25 mouse cellular contexts compared by ENCODE assay signal in genomic region chr9:50493777-50494176, GRCm38 (mm10). TPM values are rescaled to one million over a fixed set of nuclear protein-coding genes. Genes with fewer than 3 reads are reported as not detected.
DNase-seq lines count a peak whose midpoint lies in the region; ATAC-seq and TF ChIP-seq lines count a peak whose summit lies in the region.
"Had no signal": no experiment of that assay in that cellular context is flagged by ENCODE, and none has a peak within 500 bp of the region (broad histone marks: within the 10 kb centered on the region; RNA-seq: fewer than 3 reads in every experiment).

No protein-coding gene starts in this region.

- TF ChIP-seq POLR2A in ES-Bruce4 (IDR thresholded peaks at IDR 0.05; ENCODE audit: insufficient read depth, low read length): no peak

- no peak overlapping the region for H3K9ac ChIP-seq in kidney, embryonic 15.5 days
- no peak overlapping the region for H3K9ac ChIP-seq in midbrain, embryonic 11.5 days (ENCODE audit: low read length)
- H3K9ac ChIP-seq in ES-Bruce4 (ENCODE audit: low read depth, poor library complexity, severe bottlenecking): no peak overlapping the region
- H3K9ac ChIP-seq in stomach, embryonic 16.5 days (ENCODE audit: low read length): no peak overlapping the region
- H3K9ac ChIP-seq: embryonic facial prominence, embryonic 12.5 days; forebrain, embryonic 13.5 days; forebrain, embryonic 15.5 days had no signal

- H3K9me3 ChIP-seq in kidney, embryonic 15.5 days (replicated peaks): no peaks in the 10 kb centered on the region
- H3K9me3 ChIP-seq in midbrain, embryonic 11.5 days (ENCODE audit: control insufficient read depth, low read length): no peaks in the 10 kb centered on the region
- no peaks in the 10 kb centered on the region for H3K9me3 ChIP-seq in midbrain, embryonic 10.5 days (replicated peaks)
- no peaks in the 10 kb centered on the region for H3K9me3 ChIP-seq in ES-Bruce4 (replicated peaks; ENCODE audit: control insufficient read depth, insufficient read depth, low read length, poor library complexity, severe bottlenecking)
- no peaks in the 10 kb centered on the region for H3K9me3 ChIP-seq in stomach, embryonic 16.5 days (replicated peaks; ENCODE audit: control insufficient read depth, low read length)
- H3K9me3 ChIP-seq in embryonic facial prominence, embryonic 10.5 days: no peaks in the 10 kb centered on the region
- H3K9me3 ChIP-seq: embryonic facial prominence, embryonic 12.5 days; forebrain, embryonic 13.5 days; forebrain, embryonic 15.5 days had no signal

- no peak for TF ChIP-seq CTCF in ES-Bruce4 (IDR thresholded peaks at IDR 0.05; ENCODE audit: low read depth, low read length)

- H3K4me2 ChIP-seq in kidney, embryonic 15.5 days: no peak overlapping the region
- no peak overlapping the region for H3K4me2 ChIP-seq in midbrain, embryonic 11.5 days
- H3K4me2 ChIP-seq in stomach, embryonic 16.5 days (ENCODE audit: low read depth, low read length): no peak overlapping the region
- H3K4me2 ChIP-seq: embryonic facial prominence, embryonic 12.5 days; forebrain, embryonic 13.5 days; forebrain, embryonic 15.5 days had no signal

- WGBS in kidney, embryonic 15.5 days: 60% methylated on average over 2 of the region's 2 CpGs
- WGBS in midbrain, embryonic 11.5 days: 66% methylated on average over 2 of the region's 2 CpGs
- WGBS in midbrain, embryonic 10.5 days: 67% methylated on average over 2 of the region's 2 CpGs
- WGBS in stomach, embryonic 16.5 days: 56% methylated on average over 2 of the region's 2 CpGs
- WGBS in embryonic facial prominence, embryonic 10.5 days: 70% methylated on average over 2 of the region's 2 CpGs

- ATAC-seq in kidney, embryonic 15.5 days (replicated peaks; ENCODE audit: low FRiP score): no peak
- no peak for ATAC-seq in midbrain, embryonic 11.5 days (ENCODE audit: low FRiP score)
- ATAC-seq in stomach, embryonic 16.5 days (ENCODE audit: insufficient read depth, low FRiP score): peak; percentile 14; the same call in 1 of the 2 replicates
- ATAC-seq: CD4-positive, CD25-positive, alpha-beta regulatory T cell, adult 4 months; forebrain, embryonic 13.5 days; forebrain, embryonic 15.5 days had no signal

- no peaks in the 10 kb centered on the region for H3K27me3 ChIP-seq in kidney, embryonic 15.5 days
- no peaks in the 10 kb centered on the region; the same call in 1 of the 2 replicates for H3K27me3 ChIP-seq in midbrain, embryonic 11.5 days (ENCODE audit: control insufficient read depth, insufficient read depth, low read length)
- H3K27me3 ChIP-seq in midbrain, embryonic 10.5 days (ENCODE audit: low read depth, poor library complexity, severe bottlenecking): peaks cover 7% of the 10 kb centered on the region; the same call in 1 of the 2 replicates
- H3K27me3 ChIP-seq in ES-Bruce4 (ENCODE audit: control insufficient read depth, insufficient read depth, low read length, poor library complexity, severe bottlenecking): no peaks in the 10 kb centered on the region
- H3K27me3 ChIP-seq in stomach, embryonic 16.5 days (ENCODE audit: control insufficient read depth, insufficient read depth, low read length): no peaks in the 10 kb centered on the region
- H3K27me3 ChIP-seq in embryonic facial prominence, embryonic 10.5 days (replicated peaks; ENCODE audit: low read depth, poor library complexity, severe bottlenecking): no peaks in the 10 kb centered on the region
- H3K27me3 ChIP-seq: CH12.LX; embryonic facial prominence, embryonic 12.5 days; forebrain, embryonic 13.5 days; forebrain, embryonic 15.5 days had no signal

- no peak for DNase-seq in kidney, postnatal 25 days
- DNase-seq in midbrain, embryonic 11.5 days (ENCODE audit: low spot score, missing footprints): peak; percentile 45
- no peak for DNase-seq in midbrain, embryonic 10.5 days (ENCODE audit: low spot score)
- no peak for DNase-seq in thymus, postnatal 4 days
- no peak for DNase-seq in embryonic facial prominence, embryonic 10.5 days (ENCODE audit: low spot score)
- DNase-seq: adrenal gland, adult 2 months; adrenal gland, postnatal 10 days; adrenal gland, postnatal 25 days; B cell, adult 2 months; cerebellum, adult 11 months; cerebellum, adult 18-20 months; cerebellum, adult 8-10 months; cerebellum, adult 9-11 months; cerebellum, postnatal 14 days; cerebellum, postnatal 36 days; embryo, embryonic 11 days had no signal

- no peak for TF ChIP-seq EP300 in ES-Bruce4 (IDR thresholded peaks at IDR 0.05; ENCODE audit: insufficient read depth, low read depth, low read length)

- no peak overlapping the region for H3K4me3 ChIP-seq in kidney, embryonic 15.5 days (replicated peaks)
- H3K4me3 ChIP-seq in midbrain, embryonic 11.5 days (ENCODE audit: low read depth, low read length): no peak overlapping the region
- H3K4me3 ChIP-seq in midbrain, embryonic 10.5 days: no peak overlapping the region
- H3K4me3 ChIP-seq in ES-Bruce4 (ENCODE audit: low read depth, low read length): 0 out of 2 replicates have a peak overlapping the region, but pooled peaks have one; percentile 14
- H3K4me3 ChIP-seq in stomach, embryonic 16.5 days (replicated peaks; ENCODE audit: low read length): no peak overlapping the region
- H3K4me3 ChIP-seq in embryonic facial prominence, embryonic 10.5 days: no peak overlapping the region
- H3K4me3 ChIP-seq: embryonic facial prominence, embryonic 12.5 days; forebrain, embryonic 13.5 days; forebrain, embryonic 15.5 days had no signal

- H3K36me3 ChIP-seq in kidney, embryonic 15.5 days: no peaks in the 10 kb centered on the region
- H3K36me3 ChIP-seq in midbrain, embryonic 11.5 days (ENCODE audit: control insufficient read depth, insufficient read depth, low read length): no peaks in the 10 kb centered on the region
- no peaks in the 10 kb centered on the region for H3K36me3 ChIP-seq in midbrain, embryonic 10.5 days
- H3K36me3 ChIP-seq in ES-Bruce4 (ENCODE audit: control insufficient read depth, insufficient read depth, low read length, poor library complexity, severe bottlenecking): no peaks in the 10 kb centered on the region
- H3K36me3 ChIP-seq in stomach, embryonic 16.5 days (ENCODE audit: control insufficient read depth, insufficient read depth, low read length): no peaks in the 10 kb centered on the region
- no peaks in the 10 kb centered on the region for H3K36me3 ChIP-seq in embryonic facial prominence, embryonic 10.5 days (replicated peaks)
- H3K36me3 ChIP-seq: embryonic facial prominence, embryonic 12.5 days; forebrain, embryonic 15.5 days had no signal

- peaks cover 23% of the 10 kb centered on the region for H3K4me1 ChIP-seq in kidney, embryonic 15.5 days
- H3K4me1 ChIP-seq in midbrain, embryonic 11.5 days (ENCODE audit: control insufficient read depth, insufficient read depth, low read length): peaks cover 7% of the 10 kb centered on the region
- H3K4me1 ChIP-seq in midbrain, embryonic 10.5 days: peaks cover 19% of the 10 kb centered on the region
- peaks cover 7% of the 10 kb centered on the region for H3K4me1 ChIP-seq in ES-Bruce4 (ENCODE audit: control insufficient read depth, insufficient read depth, low read length)
- peaks cover 11% of the 10 kb centered on the region; the same call in 1 of the 2 replicates for H3K4me1 ChIP-seq in stomach, embryonic 16.5 days (ENCODE audit: control insufficient read depth, insufficient read depth, low read length)
- peaks cover 28% of the 10 kb centered on the region for H3K4me1 ChIP-seq in embryonic facial prominence, embryonic 10.5 days
- H3K4me1 ChIP-seq: forebrain, embryonic 15.5 days had no signal

- 0 out of 2 replicates have a peak overlapping the region, but pooled peaks have one; percentile 11 for H3K27ac ChIP-seq in kidney, embryonic 15.5 days
- H3K27ac ChIP-seq in midbrain, embryonic 11.5 days (ENCODE audit: low read depth, low read length): no peak overlapping the region
- H3K27ac ChIP-seq in midbrain, embryonic 10.5 days (replicated peaks): no peak overlapping the region
- H3K27ac ChIP-seq in ES-Bruce4 (ENCODE audit: insufficient read depth, low read length): peak overlapping the region; percentile 59
- peak overlapping the region; percentile 42; the same call in 1 of the 2 replicates for H3K27ac ChIP-seq in stomach, embryonic 16.5 days (ENCODE audit: low read length)
- no peak overlapping the region for H3K27ac ChIP-seq in embryonic facial prominence, embryonic 10.5 days (replicated peaks)
- H3K27ac ChIP-seq: embryonic facial prominence, embryonic 12.5 days; forebrain, embryonic 13.5 days; forebrain, embryonic 15.5 days had no signal

RNA-seq across cellular contexts. Expression of gene Plet1, which starts 0.5 kb away (rescaled TPM):
- polyA plus RNA-seq in kidney, embryonic 15.5 days (2015; fragmentation: Nextera tagmentation; extraction: Ambion mirVana): 24.8 TPM in 2 replicates
- polyA plus RNA-seq in midbrain, embryonic 11.5 days (2014; fragmentation: Nextera tagmentation; extraction: Ambion mirVana): 0.52 and 0.78 TPM in 2 replicates
- 0.32 and 0.36 TPM in 2 replicates for polyA plus RNA-seq in midbrain, embryonic 10.5 days (2016; fragmentation: Nextera tagmentation; extraction: Ambion mirVana)
- 22.7 and 30.9 TPM in 2 replicates for polyA plus RNA-seq in ES-Bruce4 (2011; ENCODE audit: insufficient read depth, insufficient read length, low read depth, missing spikeins)
- 17.9 and 25.0 TPM in 2 replicates for polyA plus RNA-seq in stomach, embryonic 16.5 days (2015; fragmentation: Nextera tagmentation; extraction: Ambion mirVana)
- polyA plus RNA-seq in embryonic facial prominence, embryonic 10.5 days (2016; fragmentation: Nextera tagmentation; extraction: Ambion mirVana): 1.4 and 1.6 TPM in 2 replicates
- polyA plus RNA-seq: adrenal gland, adult 2 months; forebrain, embryonic 11.5 days; forebrain, embryonic 13.5 days; forebrain, embryonic 15.5 days had no signal

RNA-seq across cellular contexts. Expression of gene Pts, which starts 34.7 kb away (rescaled TPM):
- polyA plus RNA-seq in kidney, embryonic 15.5 days (2015; fragmentation: Nextera tagmentation; extraction: Ambion mirVana): 88.2 and 94.1 TPM in 2 replicates
- polyA plus RNA-seq in midbrain, embryonic 11.5 days (2014; fragmentation: Nextera tagmentation; extraction: Ambion mirVana): 76.8 and 88.0 TPM in 2 replicates
- 86.9 and 95.9 TPM in 2 replicates for polyA plus RNA-seq in midbrain, embryonic 10.5 days (2016; fragmentation: Nextera tagmentation; extraction: Ambion mirVana)
- polyA plus RNA-seq in ES-Bruce4 (2011; ENCODE audit: insufficient read depth, insufficient read length, low read depth, missing spikeins): 34.3 and 34.4 TPM in 2 replicates
- polyA plus RNA-seq in stomach, embryonic 16.5 days (2015; fragmentation: Nextera tagmentation; extraction: Ambion mirVana): 85.1 and 91.8 TPM in 2 replicates
- polyA plus RNA-seq in embryonic facial prominence, embryonic 10.5 days (2016; fragmentation: Nextera tagmentation; extraction: Ambion mirVana): 62.5 and 68.9 TPM in 2 replicates

Comparison
In these comparisons a context has a peak if more than half of its experiments do, and no peak if none do; other contexts are left out.
1. H3K27ac ChIP-seq: peak in kidney, embryonic 15.5 days (single experiment), ES-Bruce4 (single experiment) and stomach, embryonic 16.5 days (single experiment); none in midbrain, embryonic 11.5 days (single experiment), midbrain, embryonic 10.5 days (single experiment) and embryonic facial prominence, embryonic 10.5 days (single experiment).